Mouse (Mus musculus): ENCODE data around the gene Cntnap2.
A peak's percentile ranks its signal among the peaks of the same experiment; 100 is the strongest.

Cntnap2 gene

GRCm38 (mm10) chr6:45059091-45059490 lies at the start of gene Cntnap2:
Gene Cntnap2 (plus strand): TSS chr6:45059357.
- no peak for DNase-seq

DNA sequence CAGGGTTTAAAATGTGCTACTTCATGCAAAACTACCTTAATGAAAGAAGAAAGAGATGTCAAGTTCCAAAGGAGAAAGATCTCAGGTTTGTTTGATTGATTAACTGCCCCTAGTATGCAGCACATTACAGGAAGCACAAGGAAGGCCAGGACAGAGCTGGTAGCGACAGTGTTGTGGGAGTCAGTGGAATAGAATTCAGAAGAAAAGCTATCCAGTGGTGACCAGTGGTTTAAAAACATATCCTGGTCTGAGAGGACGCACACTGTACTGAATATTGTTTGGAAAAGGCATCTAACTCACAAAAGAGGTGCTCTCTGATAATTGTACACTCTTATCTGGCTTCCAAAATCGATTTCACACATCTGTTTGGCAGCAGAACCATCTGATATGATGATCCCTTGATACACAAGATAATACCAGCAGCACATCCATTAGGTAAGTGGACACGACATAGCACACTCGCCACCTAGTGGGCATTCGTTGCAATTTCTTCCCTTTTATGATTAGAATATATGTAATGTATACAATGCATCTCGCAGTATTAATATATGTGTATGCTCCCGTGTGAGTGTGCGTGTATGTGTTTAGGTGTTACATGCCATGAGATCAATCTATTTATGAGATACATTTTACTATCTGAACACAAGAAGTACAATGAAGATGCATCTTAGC lies 33.0 kb upstream of the Cntnap2 start:
- peak; percentile 3 for DNase-seq

- no peak for DNase-seq
Observed at GRCm38 (mm10) chr6:45039454-45039853, 19.7 kb upstream of the Cntnap2 start.

- DNase-seq: no peak
Observed at GRCm38 (mm10) chr6:45059556-45060471, 657 bp downstream of the Cntnap2 start.

DNA sequence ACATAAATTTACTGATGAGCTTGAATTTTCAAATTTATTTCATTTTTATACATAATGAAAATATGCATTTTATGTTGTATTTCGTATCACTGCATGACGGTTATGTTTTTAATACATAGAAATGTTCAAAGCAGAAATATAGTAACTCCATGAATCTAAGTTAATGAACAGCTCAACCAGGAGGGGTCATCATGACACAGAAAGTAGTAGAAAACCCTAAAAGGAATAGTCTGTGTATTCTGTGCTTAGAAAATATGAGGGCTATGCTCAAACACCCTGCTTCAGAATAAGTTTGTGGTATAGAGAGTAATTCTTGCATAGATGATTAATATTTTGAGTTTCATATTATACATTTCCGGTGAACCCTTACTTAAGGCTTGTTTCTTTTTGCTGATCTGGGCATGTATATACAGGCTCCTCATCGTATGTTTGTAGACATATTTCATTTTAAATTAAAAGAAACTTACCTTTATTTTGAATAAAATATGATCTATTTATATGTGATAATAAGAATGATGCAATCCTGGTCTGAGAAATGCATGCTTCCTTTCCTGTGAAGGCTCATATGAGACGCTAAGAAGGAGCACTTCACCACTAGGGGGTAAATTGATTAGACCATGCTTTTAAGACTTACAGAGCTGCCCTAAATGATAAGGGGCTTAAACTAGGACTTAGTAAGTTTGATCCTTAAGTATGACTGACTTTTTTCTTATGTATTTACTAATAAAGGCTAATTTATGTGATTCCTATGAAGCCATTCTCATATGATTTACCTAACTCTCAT lies 3.2 kb downstream of the Cntnap2 start:
- no peak for DNase-seq

DNA sequence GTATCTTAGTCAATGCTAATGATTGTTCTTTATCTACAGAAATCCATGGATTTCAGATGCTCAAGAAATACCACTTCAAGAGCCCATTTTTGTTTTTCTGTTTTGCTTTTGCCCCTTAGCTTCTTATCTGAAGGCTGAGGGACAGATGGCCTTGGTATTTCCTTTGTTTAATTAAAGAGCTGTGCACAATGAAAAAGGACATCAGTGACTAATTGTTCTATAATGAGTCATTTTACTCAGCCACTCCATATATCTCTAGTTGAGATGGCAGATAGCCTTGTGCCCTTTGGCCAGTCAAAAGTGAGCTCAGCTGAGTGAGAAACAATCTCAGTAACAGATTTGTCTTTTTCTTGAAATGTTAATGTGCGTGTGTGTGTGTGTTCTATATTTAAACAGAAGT lies 29.1 kb downstream of the Cntnap2 start:
- DNase-seq: no peak

DNA sequence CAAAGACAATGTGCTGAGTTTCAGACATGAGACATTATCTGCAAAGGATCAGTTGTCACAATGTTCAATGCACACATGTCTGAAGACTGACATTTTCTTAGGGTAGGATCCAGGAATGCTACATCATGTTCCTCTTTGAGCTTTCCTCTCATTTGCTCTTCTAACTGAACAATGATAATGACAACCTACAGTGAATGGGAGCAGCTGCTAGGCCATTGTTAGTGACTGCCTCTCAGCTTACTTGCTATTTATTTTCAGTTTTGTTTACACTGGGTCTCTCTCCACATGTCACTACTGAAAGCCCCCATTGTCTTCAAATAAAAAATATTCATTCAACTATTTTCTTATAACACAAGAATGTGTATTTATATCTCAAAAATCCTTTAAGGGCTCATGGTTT lies 54.5 kb downstream of the Cntnap2 start:
- no peak for DNase-seq

DNA sequence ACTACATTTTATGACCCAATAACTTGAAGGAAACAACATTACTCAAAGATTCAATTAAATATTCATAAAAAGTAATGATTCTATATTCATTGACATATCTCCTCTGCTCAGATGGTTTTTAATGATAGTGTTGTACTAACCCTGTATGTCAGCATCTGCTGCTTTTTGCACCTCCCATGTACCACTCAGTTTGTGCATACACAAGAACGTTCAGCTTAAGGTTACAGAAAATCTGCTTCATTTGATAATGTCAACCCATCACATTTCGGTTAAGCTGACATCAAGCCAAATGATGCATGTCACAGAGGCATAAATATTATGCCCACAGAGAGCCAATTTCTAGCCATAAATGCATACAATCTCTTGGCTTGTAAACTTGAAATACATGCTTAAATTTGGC lies 85.7 kb downstream of the Cntnap2 start:
- DNase-seq: no peak

DNA sequence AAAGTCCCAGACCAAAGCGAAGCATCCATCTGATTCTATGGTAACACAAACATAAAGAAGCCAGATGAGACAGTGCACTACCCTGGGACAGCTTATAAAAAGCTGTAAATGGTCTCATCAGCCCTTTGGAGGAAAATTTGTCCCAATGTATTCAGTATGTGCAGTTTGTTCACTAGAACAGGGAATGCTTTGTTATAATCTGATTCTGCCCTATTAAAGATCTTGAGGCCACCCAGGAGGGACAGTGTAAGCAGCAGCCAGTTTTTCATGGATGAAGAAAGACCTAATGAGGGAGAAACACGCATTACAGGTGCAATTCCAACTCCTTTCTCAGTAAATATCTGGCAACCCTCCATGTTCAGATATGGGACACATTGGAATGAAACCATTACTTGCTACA lies 145.9 kb downstream of the Cntnap2 start:
- no peak for DNase-seq

DNA sequence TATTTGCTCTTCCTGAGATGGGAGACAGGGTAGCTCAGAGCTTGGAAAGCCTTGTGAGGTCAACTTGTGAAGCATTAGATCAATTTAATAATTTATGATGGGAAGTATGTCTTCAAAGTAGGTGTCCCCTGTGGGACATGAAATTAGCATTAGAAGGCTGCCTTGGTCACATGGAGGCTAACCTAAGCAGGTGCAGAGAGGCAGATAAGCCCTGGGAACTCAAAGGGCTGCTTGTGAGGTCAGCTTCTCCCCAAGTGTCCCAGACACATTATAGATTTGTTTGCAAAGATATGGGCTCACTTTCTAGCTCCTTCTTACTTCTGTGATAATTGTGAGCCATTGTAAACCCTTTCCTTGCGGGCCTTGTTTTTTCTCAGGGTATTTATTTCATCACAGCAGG lies 155.2 kb downstream of the Cntnap2 start:
- no peak for DNase-seq

- no peak for DNase-seq
Observed at GRCm38 (mm10) chr6:45229002-45229401, 169.8 kb downstream of the Cntnap2 start.

GRCm38 (mm10) chr6:45232571-45232970 lies 173.4 kb downstream of the Cntnap2 start:
- no peak for DNase-seq

DNA sequence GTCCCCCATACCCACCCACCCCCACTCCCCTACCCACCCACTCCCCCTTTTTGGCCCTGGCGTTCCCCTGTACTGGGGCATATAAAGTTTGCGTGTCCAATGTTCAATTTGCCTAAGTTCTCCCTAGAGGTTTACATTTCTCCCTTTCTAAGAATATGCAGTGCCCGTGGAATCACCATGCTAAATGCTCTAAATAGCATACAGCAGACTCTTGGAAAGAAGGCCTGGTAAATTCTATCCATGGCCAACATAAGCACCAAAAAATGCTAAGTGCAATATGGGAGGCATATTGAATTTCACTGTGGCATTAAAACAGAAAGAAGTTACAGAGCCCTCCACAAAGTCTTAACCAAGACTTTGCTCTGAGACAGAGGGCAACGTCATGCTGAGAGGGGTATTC lies 177.4 kb downstream of the Cntnap2 start:
- no peak for DNase-seq

- no peak for DNase-seq
Observed at GRCm38 (mm10) chr6:45238117-45238516, 179.0 kb downstream of the Cntnap2 start.

DNA sequence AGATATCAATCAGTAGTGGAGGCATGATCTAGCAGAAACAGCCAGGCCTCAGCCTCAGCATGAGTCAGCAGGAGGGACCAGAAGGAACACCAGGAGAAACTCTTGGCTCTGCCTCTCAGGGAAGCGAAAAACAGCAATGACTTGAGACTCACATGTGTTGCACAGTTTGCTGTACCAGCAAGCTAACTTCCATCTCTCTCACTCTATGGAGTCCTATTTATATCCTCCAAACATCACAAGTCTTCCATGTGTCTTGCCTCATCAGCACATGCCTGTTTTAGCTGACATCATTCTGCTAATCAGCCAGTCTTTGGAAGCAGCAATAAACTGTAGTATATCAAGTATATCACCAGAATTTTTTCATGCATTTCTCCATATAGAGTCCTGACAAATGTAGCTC lies 182.1 kb downstream of the Cntnap2 start:
- DNase-seq: no peak

- no peak for DNase-seq
Observed at GRCm38 (mm10) chr6:45244680-45245079, 185.5 kb downstream of the Cntnap2 start.

- DNase-seq: no peak
Observed at GRCm38 (mm10) chr6:45258047-45258446, 198.9 kb downstream of the Cntnap2 start.

- no peak for DNase-seq
Observed at GRCm38 (mm10) chr6:45271537-45271936, 212.4 kb downstream of the Cntnap2 start.

DNA sequence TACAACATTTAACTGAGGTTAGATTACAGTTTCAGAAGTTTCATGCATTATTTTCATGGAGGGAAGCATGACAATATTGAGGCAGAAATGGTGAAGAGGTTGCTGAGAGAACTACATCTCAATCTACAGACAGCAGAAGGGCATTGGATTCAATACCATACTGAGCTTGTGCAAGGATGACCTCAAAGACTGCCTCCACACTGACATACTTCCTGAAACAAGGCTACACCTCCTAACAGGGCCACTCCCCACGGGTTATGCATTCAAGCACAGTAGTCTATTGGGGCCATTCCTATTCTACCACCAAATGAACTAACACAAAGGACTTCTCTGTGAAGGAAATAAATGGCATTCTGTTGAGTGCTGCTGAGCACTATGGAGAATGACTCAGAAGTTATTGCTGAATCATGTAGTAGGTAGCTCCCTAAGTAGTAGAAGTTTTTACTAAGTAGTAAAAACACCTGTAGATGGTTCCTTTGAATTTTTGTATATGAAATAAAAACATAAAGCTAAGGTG lies 214.2 kb downstream of the Cntnap2 start:
- no peak for DNase-seq

DNA sequence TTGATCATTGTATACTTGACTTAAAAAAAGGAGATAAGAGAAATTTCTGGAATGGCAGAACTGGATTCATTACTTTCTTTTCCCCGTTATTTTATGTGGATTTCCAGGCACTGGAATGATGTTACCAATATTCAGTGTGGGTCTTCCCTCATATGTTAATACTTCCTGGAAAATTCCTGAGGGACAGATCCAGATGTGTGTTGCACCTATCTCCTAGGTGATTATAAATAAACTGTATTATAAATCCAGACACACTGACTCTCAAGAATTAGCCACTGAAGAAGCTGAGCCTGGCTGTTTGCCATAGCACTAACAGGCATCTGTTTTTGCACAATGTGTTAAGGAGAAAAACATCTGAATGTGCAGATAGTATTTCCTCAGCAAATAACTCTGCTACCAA lies 231.0 kb downstream of the Cntnap2 start:
- DNase-seq: no peak

DNA sequence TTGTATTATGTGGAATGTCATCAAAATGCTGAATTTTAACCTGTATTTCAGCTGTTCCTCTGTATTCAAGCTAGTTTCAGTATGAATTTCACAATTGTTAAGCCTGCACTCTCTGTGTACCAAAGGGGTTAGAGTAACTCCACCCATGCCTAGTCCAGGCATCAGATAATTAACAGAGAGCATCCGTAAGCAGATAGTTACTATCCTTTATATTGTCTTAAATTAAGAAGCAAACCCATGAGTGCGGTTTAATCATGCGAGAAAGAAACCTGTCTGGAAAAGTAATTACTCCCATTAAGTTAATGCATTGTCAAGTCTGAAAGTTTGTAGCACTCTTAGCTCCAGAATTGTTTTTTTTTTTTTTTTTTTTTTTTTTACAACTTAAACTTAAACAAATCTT lies 258.3 kb downstream of the Cntnap2 start:
- no peak for DNase-seq

GRCm38 (mm10) chr6:45323505-45323904 lies 264.3 kb downstream of the Cntnap2 start:
- DNase-seq: peak; percentile 23

DNA sequence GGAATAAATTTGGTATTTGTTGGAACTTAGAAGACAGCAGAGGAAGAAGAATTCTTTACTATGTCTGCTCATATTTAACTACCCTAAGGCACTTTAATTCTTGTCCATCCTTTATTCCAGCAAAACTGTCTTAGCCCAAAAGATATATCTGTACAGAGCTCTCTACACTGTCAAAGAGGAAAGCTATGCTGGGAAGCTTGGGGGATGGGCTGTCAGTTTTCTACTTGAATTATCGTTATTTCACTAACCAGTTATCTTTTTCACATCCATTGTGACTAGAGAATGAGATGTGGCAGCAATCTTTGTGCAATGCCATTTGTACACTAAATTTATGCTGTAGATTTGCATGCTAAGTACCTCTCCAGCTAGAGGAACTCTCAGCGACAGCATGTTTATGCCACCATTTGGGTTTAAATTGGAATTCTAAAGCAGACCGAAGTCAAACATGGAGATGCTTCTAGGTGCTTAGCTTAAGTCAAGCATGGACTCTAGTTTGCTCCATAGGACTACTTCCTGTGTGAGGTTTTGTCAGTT lies 268.9 kb downstream of the Cntnap2 start:
- no peak for DNase-seq
